Mouse (Mus musculus): ENCODE measurements around the gene Senp1. TPM values are rescaled to one million over a fixed set of nuclear protein-coding genes. Genes with fewer than 3 reads are reported as not detected.

Senp1 gene
- polyA plus RNA-seq, 1 experiment from 2014 or later = 12.9 TPM

- no peak overlapping the region for H3K27ac ChIP-seq (ENCODE audit: low read length)
- no peak for ATAC-seq (ENCODE audit: low read depth)
- no peaks in the 10 kb centered on the region for H3K27me3 ChIP-seq (ENCODE audit: control insufficient read depth, insufficient read depth, low read depth, low read length)
- H3K4me2 ChIP-seq (ENCODE audit: low read depth, low read length) = no peak overlapping the region
- no peaks in the 10 kb centered on the region for H3K9me3 ChIP-seq (replicated peaks; ENCODE audit: control insufficient read depth, low read length)
- WGBS (ENCODE audit: insufficient replicate concordance) = 76% methylated on average over 3 of the region's 3 CpGs
- peaks cover 53% of the 10 kb centered on the region for H3K36me3 ChIP-seq (ENCODE audit: control insufficient read depth, insufficient read depth)
- no peaks in the 10 kb centered on the region for H3K4me1 ChIP-seq (ENCODE audit: control insufficient read depth, low read depth, low read length)
- H3K4me3 ChIP-seq (ENCODE audit: low read depth, low read length) = no peak overlapping the region
- H3K9ac ChIP-seq (ENCODE audit: low read depth, low read length) = no peak overlapping the region
Observed at GRCm38 (mm10) chr15:98070376-98070775, 23.2 kb downstream of the Senp1 start.

GRCm38 (mm10) chr15:98069566-98070245 lies 23.8 kb downstream of the Senp1 start:
- H3K4me3 ChIP-seq (ENCODE audit: low read depth, low read length) = no peak overlapping the region

GRCm38 (mm10) chr15:98068506-98068905 lies 25.0 kb downstream of the Senp1 start:
- Histone ChIP-seq H3K9me3 (replicated peaks; ENCODE audit: control insufficient read depth, low read length) (no peaks in the 10 kb centered on the region), H3K4me2 (ENCODE audit: low read depth, low read length) (no peak overlapping the region), H3K4me3 (ENCODE audit: low read depth, low read length) (no peak overlapping the region), H3K4me1 (ENCODE audit: control insufficient read depth, low read depth, low read length) (no peaks in the 10 kb centered on the region), H3K36me3 (ENCODE audit: control insufficient read depth, insufficient read depth) (peaks cover 50% of the 10 kb centered on the region), H3K27me3 (ENCODE audit: control insufficient read depth, insufficient read depth, low read depth, low read length) (no peaks in the 10 kb centered on the region), H3K9ac (ENCODE audit: low read depth, low read length) (no peak overlapping the region), H3K27ac (ENCODE audit: low read length) (no peak overlapping the region)
- WGBS (ENCODE audit: insufficient replicate concordance) = 85% methylated on average over 9 of the region's 9 CpGs
- ATAC-seq (ENCODE audit: low read depth) = no peak

More at GRCm38 (mm10) chr15:98069566-98070245, 23.8 kb downstream of the Senp1 start:
- Histone ChIP-seq H3K36me3 (ENCODE audit: control insufficient read depth, insufficient read depth) (peaks cover 52% of the 10 kb centered on the region), H3K4me2 (ENCODE audit: low read depth, low read length) (no peak overlapping the region), H3K27me3 (ENCODE audit: control insufficient read depth, insufficient read depth, low read depth, low read length) (no peaks in the 10 kb centered on the region), H3K4me1 (ENCODE audit: control insufficient read depth, low read depth, low read length) (no peaks in the 10 kb centered on the region), H3K9me3 (replicated peaks; ENCODE audit: control insufficient read depth, low read length) (no peaks in the 10 kb centered on the region), H3K27ac (ENCODE audit: low read length) (no peak overlapping the region), H3K9ac (ENCODE audit: low read depth, low read length) (no peak overlapping the region)
- no peak for ATAC-seq (ENCODE audit: low read depth)
- WGBS (ENCODE audit: insufficient replicate concordance) = 76% methylated on average over 8 of the region's 8 CpGs

- H3K27me3 ChIP-seq (ENCODE audit: control insufficient read depth, insufficient read depth, low read depth, low read length) = no peaks in the 10 kb centered on the region
- ATAC-seq (ENCODE audit: low read depth) = no peak
- H3K36me3 ChIP-seq (ENCODE audit: control insufficient read depth, insufficient read depth) = peaks cover 49% of the 10 kb centered on the region
- H3K9ac ChIP-seq (ENCODE audit: low read depth, low read length) = no peak overlapping the region
- WGBS (ENCODE audit: insufficient replicate concordance) = 71% methylated on average over 3 of the region's 3 CpGs
- H3K9me3 ChIP-seq (replicated peaks; ENCODE audit: control insufficient read depth, low read length) = no peaks in the 10 kb centered on the region
- no peak overlapping the region for H3K4me2 ChIP-seq (ENCODE audit: low read depth, low read length)
- H3K4me1 ChIP-seq (ENCODE audit: control insufficient read depth, low read depth, low read length) = no peaks in the 10 kb centered on the region
- no peak overlapping the region for H3K27ac ChIP-seq (ENCODE audit: low read length)
- no peak overlapping the region for H3K4me3 ChIP-seq (ENCODE audit: low read depth, low read length)
Observed at GRCm38 (mm10) chr15:98067492-98067891, 26.1 kb downstream of the Senp1 start.

- Histone ChIP-seq H3K4me2 (ENCODE audit: low read depth, low read length) (no peak overlapping the region), H3K9ac (ENCODE audit: low read depth, low read length) (no peak overlapping the region), H3K9me3 (replicated peaks; ENCODE audit: control insufficient read depth, low read length) (no peaks in the 10 kb centered on the region), H3K4me1 (ENCODE audit: control insufficient read depth, low read depth, low read length) (no peaks in the 10 kb centered on the region), H3K27ac (ENCODE audit: low read length) (no peak overlapping the region), H3K36me3 (ENCODE audit: control insufficient read depth, insufficient read depth) (peaks cover 42% of the 10 kb centered on the region), H3K4me3 (ENCODE audit: low read depth, low read length) (no peak overlapping the region), H3K27me3 (ENCODE audit: control insufficient read depth, insufficient read depth, low read depth, low read length) (no peaks in the 10 kb centered on the region)
- no peak for ATAC-seq (ENCODE audit: low read depth)
- WGBS (ENCODE audit: insufficient replicate concordance) = 86% methylated on average over 12 of the region's 12 CpGs
Observed at GRCm38 (mm10) chr15:98066602-98067001, 26.9 kb downstream of the Senp1 start.

GRCm38 (mm10) chr15:98065881-98066280 lies 27.7 kb downstream of the Senp1 start:
- no peak overlapping the region for H3K27ac ChIP-seq (ENCODE audit: low read length)
- no peak overlapping the region for H3K9ac ChIP-seq (ENCODE audit: low read depth, low read length)
- H3K9me3 ChIP-seq (replicated peaks; ENCODE audit: control insufficient read depth, low read length) = no peaks in the 10 kb centered on the region
- no peaks in the 10 kb centered on the region for H3K27me3 ChIP-seq (ENCODE audit: control insufficient read depth, insufficient read depth, low read depth, low read length)
- 89% methylated on average over 5 of the region's 5 CpGs for WGBS (ENCODE audit: insufficient replicate concordance)
- no peaks in the 10 kb centered on the region for H3K4me1 ChIP-seq (ENCODE audit: control insufficient read depth, low read depth, low read length)
- H3K4me3 ChIP-seq (ENCODE audit: low read depth, low read length) = no peak overlapping the region
- no peak overlapping the region for H3K4me2 ChIP-seq (ENCODE audit: low read depth, low read length)
- no peak for ATAC-seq (ENCODE audit: low read depth)
- H3K36me3 ChIP-seq (ENCODE audit: control insufficient read depth, insufficient read depth) = peaks cover 40% of the 10 kb centered on the region

GRCm38 (mm10) chr15:98055246-98055645 lies 38.3 kb downstream of the Senp1 start:
- H3K27ac ChIP-seq (ENCODE audit: low read length) = no peak overlapping the region
- no peaks in the 10 kb centered on the region for H3K9me3 ChIP-seq (replicated peaks; ENCODE audit: control insufficient read depth, low read length)
- WGBS (ENCODE audit: insufficient replicate concordance) = 52% methylated on average over 5 of the region's 5 CpGs
- H3K27me3 ChIP-seq (ENCODE audit: control insufficient read depth, insufficient read depth, low read depth, low read length) = no peaks in the 10 kb centered on the region
- H3K9ac ChIP-seq (ENCODE audit: low read depth, low read length) = no peak overlapping the region
- no peaks in the 10 kb centered on the region for H3K4me1 ChIP-seq (ENCODE audit: control insufficient read depth, low read depth, low read length)
- no peak for ATAC-seq (ENCODE audit: low read depth)
- no peak overlapping the region for H3K4me3 ChIP-seq (ENCODE audit: low read depth, low read length)
- H3K4me2 ChIP-seq (ENCODE audit: low read depth, low read length) = no peak overlapping the region
- H3K36me3 ChIP-seq (ENCODE audit: control insufficient read depth, insufficient read depth) = peaks cover 39% of the 10 kb centered on the region

- 57% methylated on average over 5 of the region's 5 CpGs for WGBS (ENCODE audit: insufficient replicate concordance)
- ATAC-seq (ENCODE audit: low read depth) = no peak
- Histone ChIP-seq H3K4me3 (ENCODE audit: low read depth, low read length) (no peak overlapping the region), H3K4me1 (ENCODE audit: control insufficient read depth, low read depth, low read length) (no peaks in the 10 kb centered on the region), H3K27me3 (ENCODE audit: control insufficient read depth, insufficient read depth, low read depth, low read length) (no peaks in the 10 kb centered on the region), H3K27ac (ENCODE audit: low read length) (no peak overlapping the region), H3K4me2 (ENCODE audit: low read depth, low read length) (no peak overlapping the region), H3K36me3 (ENCODE audit: control insufficient read depth, insufficient read depth) (peaks cover 39% of the 10 kb centered on the region), H3K9me3 (replicated peaks; ENCODE audit: control insufficient read depth, low read length) (no peaks in the 10 kb centered on the region), H3K9ac (ENCODE audit: low read depth, low read length) (no peak overlapping the region)
Observed at GRCm38 (mm10) chr15:98051685-98052084, 41.9 kb downstream of the Senp1 start.

- ATAC-seq (ENCODE audit: low read depth) = no peak
- Histone ChIP-seq H3K27me3 (ENCODE audit: control insufficient read depth, insufficient read depth, low read depth, low read length) (no peaks in the 10 kb centered on the region), H3K9me3 (replicated peaks; ENCODE audit: control insufficient read depth, low read length) (no peaks in the 10 kb centered on the region), H3K4me2 (ENCODE audit: low read depth, low read length) (no peak overlapping the region), H3K36me3 (ENCODE audit: control insufficient read depth, insufficient read depth) (peaks cover 50% of the 10 kb centered on the region), H3K27ac (ENCODE audit: low read length) (no peak overlapping the region), H3K4me3 (ENCODE audit: low read depth, low read length) (no peak overlapping the region), H3K4me1 (ENCODE audit: control insufficient read depth, low read depth, low read length) (no peaks in the 10 kb centered on the region), H3K9ac (ENCODE audit: low read depth, low read length) (no peak overlapping the region)
- WGBS (ENCODE audit: insufficient replicate concordance) = 88% methylated on average over 13 of the region's 13 CpGs
Observed at GRCm38 (mm10) chr15:98048918-98049700, 44.4 kb downstream of the Senp1 start.

All from liver, embryonic 16.5 days (tissue).